Mouse (Mus musculus) frontal cortex, adult (tissue): Measurements from ENCODE around the gene Klk1.

ENCODE experiments used
- ATAC-seq: cut with Nextera tagmentation; 2 replicates; pipeline ENCODE4 v1.9.2; 2017; ENCODE audit warnings: mild to moderate bottlenecking, moderate library complexity, mixed read lengths; ENCODE audit not compliant: low TSS enrichment

Klk1 gene

GRCm38 (mm10) chr7:44253023-44253616 is 28.0 kb downstream of the Klk1 start:
- no peak for ATAC-seq

DNA sequence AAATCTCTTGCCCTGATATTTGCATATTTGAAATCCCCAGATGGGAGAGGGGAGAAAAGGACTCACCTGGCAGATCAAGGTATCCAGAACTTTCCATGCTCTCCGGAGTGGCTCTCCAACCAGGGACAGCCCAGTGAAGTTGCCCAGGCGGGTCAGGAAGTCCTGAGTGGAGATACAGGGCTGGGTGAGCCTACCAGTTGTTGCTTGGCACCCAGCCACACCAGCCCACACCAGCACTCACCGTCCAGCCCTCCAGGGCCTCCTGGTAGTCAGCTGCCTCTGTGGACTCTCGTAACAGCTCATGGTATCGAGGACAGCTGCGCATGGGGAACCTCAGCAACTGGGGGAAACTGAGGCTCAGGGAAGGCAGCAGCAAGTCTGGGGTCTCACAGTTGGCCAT is 29.8 kb downstream of the Klk1 start:
- no peak for ATAC-seq

- ATAC-seq, result no peak
Measured at GRCm38 (mm10) chr7:44257278-44257677, 32.1 kb downstream of the Klk1 start, which contains the start of gene Acp4. Gene Acp4, minus strand, starts transcription at chr7:44257378.

DNA sequence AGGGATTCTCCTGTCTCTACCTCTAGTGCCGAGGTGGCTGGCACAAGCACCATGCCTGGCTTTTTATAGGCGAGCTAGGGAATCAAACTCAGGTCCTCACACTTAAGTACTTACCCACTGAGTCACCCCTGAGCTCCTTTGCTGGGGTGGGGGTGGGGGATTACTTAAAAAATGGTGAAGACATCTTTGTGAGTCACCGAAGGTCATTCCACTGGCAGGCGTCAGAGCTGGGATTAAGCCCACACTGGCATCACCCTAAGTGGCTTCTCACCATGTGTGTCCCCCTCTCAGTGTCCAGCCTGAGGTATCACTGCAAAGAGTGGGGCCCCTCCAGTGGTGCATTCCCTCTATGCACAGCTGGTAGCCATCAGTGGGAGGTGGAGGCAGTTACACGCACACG is 35.2 kb downstream of the Klk1 start:
- ATAC-seq, result no peak

GRCm38 (mm10) chr7:44261147-44261546 is 36.0 kb downstream of the Klk1 start, which contains the start of gene Gm15517:
Gene Gm15517, plus strand, starts transcription at chr7:44261447.
- ATAC-seq, result no peak

- ATAC-seq, result peak; percentile 84
Measured at GRCm38 (mm10) chr7:44262791-44263643, 37.9 kb downstream of the Klk1 start.

DNA sequence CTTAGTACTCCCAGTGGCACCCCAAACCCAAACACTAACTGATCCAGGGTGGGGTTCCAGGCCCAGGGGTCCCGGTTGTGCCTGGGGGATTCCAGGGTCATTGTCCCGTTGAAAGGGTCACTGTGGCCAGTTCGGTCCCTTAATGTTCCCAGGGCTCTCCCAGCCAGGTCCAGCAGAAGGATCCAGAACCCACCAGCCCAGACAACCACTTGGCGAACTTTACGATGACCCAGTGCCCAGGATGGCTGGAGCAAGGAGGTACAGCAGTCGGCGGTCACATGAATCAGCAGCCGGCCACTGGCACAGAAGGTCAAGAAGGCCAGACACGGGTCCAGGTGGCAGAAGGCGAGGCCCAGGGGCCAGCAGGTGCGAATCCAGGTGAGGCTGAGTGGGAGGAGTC is 43.0 kb downstream of the Klk1 start:
- ATAC-seq, result no peak

DNA sequence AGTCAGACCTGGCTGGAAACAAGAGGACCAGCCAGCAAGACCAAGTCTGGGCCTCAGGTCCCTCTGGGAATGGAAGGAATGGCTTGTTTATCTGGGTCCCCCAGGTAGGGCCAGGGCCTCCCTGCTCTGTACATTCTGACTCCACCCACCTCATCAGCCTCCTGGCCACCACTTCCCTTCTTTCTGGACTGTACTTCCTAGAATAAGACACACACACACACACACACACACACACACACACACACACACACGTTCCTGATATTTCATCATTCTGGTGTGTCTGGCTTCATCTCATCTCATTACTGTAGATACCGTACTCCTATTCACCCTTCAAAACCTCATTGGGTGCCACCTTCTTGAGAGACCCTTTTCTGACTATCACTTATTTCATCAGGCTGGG is 44.2 kb downstream of the Klk1 start:
- ATAC-seq, result no peak

DNA sequence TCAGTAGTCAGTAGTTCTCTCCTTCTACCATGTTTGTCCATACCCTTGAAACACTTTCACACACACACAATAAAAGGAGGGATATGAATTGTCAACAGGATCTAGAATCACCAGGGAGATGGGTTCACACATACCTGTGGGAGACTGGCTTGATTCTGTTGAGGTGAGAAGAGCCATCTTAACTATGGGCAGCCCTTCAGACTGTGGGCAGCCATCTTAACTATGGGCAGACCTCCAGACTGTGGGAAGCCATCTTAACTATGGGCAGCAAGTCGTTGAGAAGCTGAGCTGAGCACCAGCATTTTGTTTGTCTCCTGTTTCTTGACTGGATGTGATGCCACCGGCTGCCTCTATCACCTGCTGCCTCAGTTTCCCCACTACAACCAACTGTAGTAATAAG is 46.1 kb downstream of the Klk1 start:
- no peak for ATAC-seq

GRCm38 (mm10) chr7:44272546-44272945 is 47.4 kb downstream of the Klk1 start:
- no peak for ATAC-seq

- ATAC-seq, result no peak
Measured at GRCm38 (mm10) chr7:44273446-44273845, 48.3 kb downstream of the Klk1 start.

DNA sequence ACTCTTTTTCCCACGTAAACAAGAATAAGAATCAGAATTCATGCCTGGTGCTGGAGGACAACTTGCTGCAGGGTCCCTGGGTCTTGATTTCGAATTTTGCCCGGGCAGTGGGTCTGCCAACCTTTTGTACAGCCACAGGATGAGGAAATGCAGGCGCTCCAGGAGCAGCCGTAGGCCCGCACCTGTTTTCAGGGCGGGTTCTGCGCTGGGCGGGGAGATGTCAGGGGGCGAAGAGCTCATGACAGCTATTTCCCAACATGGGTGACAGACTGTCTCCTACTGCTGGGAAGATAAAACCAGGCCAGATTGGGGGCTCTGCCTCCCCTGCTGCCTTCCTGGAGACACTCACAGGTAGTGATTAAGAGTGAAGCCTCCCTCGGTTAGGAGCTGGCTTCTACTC is 48.9 kb downstream of the Klk1 start:
- ATAC-seq, result no peak

- ATAC-seq, result no peak
Measured at GRCm38 (mm10) chr7:44275546-44275945, 50.4 kb downstream of the Klk1 start.

- no peak for ATAC-seq
Measured at GRCm38 (mm10) chr7:44276461-44277249, 51.5 kb downstream of the Klk1 start.

- ATAC-seq, result peak; percentile 50; the same call in 1 of the 2 replicates
Measured at GRCm38 (mm10) chr7:44277250-44277622, 52.1 kb downstream of the Klk1 start.
